Mouse (Mus musculus) megakaryocyte, embryonic 14.5 days (primary cell): ENCODE results near the gene Phykpl.

Experiments
- FLI1 ChIP-seq: IDR thresholded peaks from 2 replicates; pipeline ENCODE4 v1.6.1; 2012; ENCODE audit warnings: low read length, inconsistent platforms, mixed read lengths
- GATA1 ChIP-seq: IDR thresholded peaks from 3 replicates; pipeline ENCODE4 v1.6.1; 2012; ENCODE audit warnings: mixed read lengths, low read length, inconsistent platforms, borderline replicate concordance

- TF ChIP-seq GATA1, result no peak
- no peak for TF ChIP-seq FLI1
Measured at GRCm38 (mm10) chr11:51582713-51583112, 1.8 kb upstream of the Phykpl start.
